Mouse (Mus musculus) kidney, embryonic 16.5 days (tissue): ENCODE results near the gene Pdk2. TPM values are rescaled to one million over a fixed set of nuclear protein-coding genes. Genes with fewer than 3 reads are reported as not detected.
A peak's percentile ranks its signal among the peaks of the same experiment; 100 is the strongest.

Experiments used
- ATAC-seq: fragments of 200-750 bp; cut with Nextera tagmentation; 2 replicates; pipeline ENCODE4 v1.8.0; 2017; ENCODE audit warnings: moderate TSS enrichment; ENCODE audit not compliant: low FRiP score, low TSS enrichment
- H3K27ac ChIP-seq: fragments of 300-500 bp; sonication (generic); 2 replicates; pipeline ENCODE4 v1.5.1; 2014; ENCODE audit warnings: low read length
- H3K27me3 ChIP-seq: fragments of 300-500 bp; sonication (generic); 2 replicates; pipeline ENCODE4 v1.6.1; 2014; ENCODE audit warnings: low read length, control low read depth, mixed read lengths; ENCODE audit not compliant: insufficient read depth
- H3K36me3 ChIP-seq: fragments of 300-500 bp; sonication (generic); 2 replicates; pipeline ENCODE4 v1.6.1; 2014; ENCODE audit warnings: low read length, control low read depth, mixed read lengths; ENCODE audit not compliant: insufficient read depth
- H3K4me1 ChIP-seq: fragments of 300-500 bp; sonication (generic); 2 replicates; pipeline ENCODE4 v1.6.1; 2014; ENCODE audit warnings: low read length, control low read depth, mixed read lengths; ENCODE audit not compliant: insufficient read depth
- H3K4me2 ChIP-seq: fragments of 300-500 bp; sonication (generic); replicated peaks from 2 replicates; pipeline ENCODE4 v1.6.1; 2014; ENCODE audit warnings: low read depth, low read length
- H3K4me3 ChIP-seq: fragments of 300-500 bp; sonication (generic); 2 replicates; pipeline ENCODE4 v1.5.1; 2014; ENCODE audit warnings: mild to moderate bottlenecking, low read length
- H3K9ac ChIP-seq: fragments of 300-500 bp; sonication (generic); replicated peaks from 2 replicates; pipeline ENCODE4 v1.6.1; 2014; ENCODE audit warnings: low read length
- H3K9me3 ChIP-seq: fragments of 300-500 bp; sonication (generic); 2 replicates; pipeline ENCODE4 v1.6.1; 2016; ENCODE audit warnings: low read length, control low read depth
- WGBS: fragments of 180-500 bp; shearing (Covaris S2); extraction: QIAGEN DNeasy Blood & Tissue Kit; methylation state at CpG from one replicate; pipeline ENCODE4 v1.1.7; 2014; 5-methylcytosine and 5-hydroxymethylcytosine counted together
- polyA plus RNA-seq: library from polyadenylated mRNA; unstranded; fragments of >200 nt; fragmentation: Nextera tagmentation; extraction: Ambion mirVana; gene quantifications from 2 replicates; pipeline ENCODE4 v1.2.1, GENCODE M21; 2015

The Pdk2 gene
- polyA plus RNA-seq, 1 experiment from 2014 or later: 72.3 TPM

- Histone ChIP-seq H3K27ac (no peak overlapping the region), H3K4me2 (no peak overlapping the region), H3K36me3 (no peaks in the 10 kb centered on the region), H3K4me3 (no peak overlapping the region), H3K9me3 (no peaks in the 10 kb centered on the region), H3K9ac (no peak overlapping the region), H3K4me1 (peaks cover 45% of the 10 kb centered on the region), H3K27me3 (no peaks in the 10 kb centered on the region)
- ATAC-seq: no peak
- WGBS: 67% methylated on average over 7 of the region's 8 CpGs
These were observed 31.0 kb upstream of the Pdk2 start for GRCm38 (mm10) chr11:95072136-95072535.

GRCm38 (mm10) chr11:95071266-95071665, 30.1 kb upstream of the Pdk2 start:
- WGBS: 45% methylated on average over 7 of the region's 7 CpGs
- Histone ChIP-seq H3K9me3 (no peaks in the 10 kb centered on the region), H3K9ac (no peak overlapping the region), H3K4me2 (peak overlapping the region; percentile 10; the same call in 1 of the 2 replicates), H3K27ac (no peak overlapping the region; the same call in 1 of the 2 replicates), H3K36me3 (peaks cover under 1% of the 10 kb centered on the region; the same call in 1 of the 2 replicates), H3K27me3 (no peaks in the 10 kb centered on the region), H3K4me3 (no peak overlapping the region), H3K4me1 (peaks cover 43% of the 10 kb centered on the region)
- no peak for ATAC-seq

- Histone ChIP-seq H3K4me3 (no peak overlapping the region), H3K4me2 (no peak overlapping the region), H3K9me3 (no peaks in the 10 kb centered on the region), H3K4me1 (peaks cover 41% of the 10 kb centered on the region), H3K36me3 (peaks cover 8% of the 10 kb centered on the region; the same call in 1 of the 2 replicates), H3K27me3 (no peaks in the 10 kb centered on the region), H3K9ac (no peak overlapping the region), H3K27ac (no peak overlapping the region; the same call in 1 of the 2 replicates)
- ATAC-seq: no peak
- WGBS: 65% methylated on average over 8 of the region's 8 CpGs
These were observed 29.3 kb upstream of the Pdk2 start for GRCm38 (mm10) chr11:95070140-95071107.

GRCm38 (mm10) chr11:95069226-95069957, 28.2 kb upstream of the Pdk2 start:
- no peak overlapping the region for H3K27ac ChIP-seq
- H3K9ac ChIP-seq: no peak overlapping the region
- H3K27me3 ChIP-seq: no peaks in the 10 kb centered on the region
- no peak overlapping the region for H3K4me2 ChIP-seq
- no peak for ATAC-seq
- WGBS: 89% methylated on average over 10 of the region's 10 CpGs
- H3K4me1 ChIP-seq: peaks cover 31% of the 10 kb centered on the region
- H3K9me3 ChIP-seq: no peaks in the 10 kb centered on the region
- H3K4me3 ChIP-seq: no peak overlapping the region
- peaks cover 11% of the 10 kb centered on the region; the same call in 1 of the 2 replicates for H3K36me3 ChIP-seq

GRCm38 (mm10) chr11:95056768-95057501, 15.8 kb upstream of the Pdk2 start:
- Histone ChIP-seq H3K4me3 (no peak overlapping the region), H3K27ac (no peak overlapping the region), H3K9ac (no peak overlapping the region), H3K4me1 (no peaks in the 10 kb centered on the region), H3K9me3 (no peaks in the 10 kb centered on the region), H3K27me3 (no peaks in the 10 kb centered on the region; the same call in 1 of the 2 replicates), H3K36me3 (peaks cover 37% of the 10 kb centered on the region), H3K4me2 (no peak overlapping the region)
- 30% methylated on average over 19 of the region's 19 CpGs for WGBS
- 0 out of 2 replicates have a peak, but pooled peaks have one; percentile 49 for ATAC-seq

GRCm38 (mm10) chr11:95053062-95053461, 11.9 kb upstream of the Pdk2 start:
- Histone ChIP-seq H3K4me1 (no peaks in the 10 kb centered on the region), H3K9me3 (no peaks in the 10 kb centered on the region), H3K27me3 (no peaks in the 10 kb centered on the region; the same call in 1 of the 2 replicates), H3K4me3 (no peak overlapping the region), H3K36me3 (peaks cover 20% of the 10 kb centered on the region; the same call in 1 of the 2 replicates), H3K27ac (no peak overlapping the region), H3K4me2 (no peak overlapping the region), H3K9ac (no peak overlapping the region)
- 82% methylated on average over 9 of the region's 9 CpGs for WGBS
- ATAC-seq: no peak

- Histone ChIP-seq H3K4me3 (no peak overlapping the region), H3K9me3 (no peaks in the 10 kb centered on the region), H3K4me1 (0 out of 2 replicates have a peak, but pooled peaks cover 5% of the 10 kb centered on the region), H3K27ac (no peak overlapping the region), H3K9ac (no peak overlapping the region), H3K27me3 (no peaks in the 10 kb centered on the region), H3K4me2 (no peak overlapping the region), H3K36me3 (peaks cover 8% of the 10 kb centered on the region; the same call in 1 of the 2 replicates)
- WGBS: 58% methylated on average over 9 of the region's 9 CpGs
- ATAC-seq: peak; percentile 23; the same call in 1 of the 2 replicates
These were observed 6.0 kb upstream of the Pdk2 start for GRCm38 (mm10) chr11:95046980-95047680.

GRCm38 (mm10) chr11:95044185-95044870, 3.2 kb upstream of the Pdk2 start:
- Histone ChIP-seq H3K36me3 (peaks cover 8% of the 10 kb centered on the region; the same call in 1 of the 2 replicates), H3K4me1 (peaks cover 22% of the 10 kb centered on the region), H3K9ac (no peak overlapping the region), H3K27ac (peak overlapping the region; percentile 1; the same call in 1 of the 2 replicates), H3K27me3 (no peaks in the 10 kb centered on the region), H3K9me3 (no peaks in the 10 kb centered on the region), H3K4me2 (no peak overlapping the region), H3K4me3 (no peak overlapping the region)
- no peak for ATAC-seq
- WGBS: 48% methylated on average over 13 of the region's 13 CpGs
